Comparison of ENCODE assay signal across 8 mouse cellular contexts in the genomic region with DNA sequence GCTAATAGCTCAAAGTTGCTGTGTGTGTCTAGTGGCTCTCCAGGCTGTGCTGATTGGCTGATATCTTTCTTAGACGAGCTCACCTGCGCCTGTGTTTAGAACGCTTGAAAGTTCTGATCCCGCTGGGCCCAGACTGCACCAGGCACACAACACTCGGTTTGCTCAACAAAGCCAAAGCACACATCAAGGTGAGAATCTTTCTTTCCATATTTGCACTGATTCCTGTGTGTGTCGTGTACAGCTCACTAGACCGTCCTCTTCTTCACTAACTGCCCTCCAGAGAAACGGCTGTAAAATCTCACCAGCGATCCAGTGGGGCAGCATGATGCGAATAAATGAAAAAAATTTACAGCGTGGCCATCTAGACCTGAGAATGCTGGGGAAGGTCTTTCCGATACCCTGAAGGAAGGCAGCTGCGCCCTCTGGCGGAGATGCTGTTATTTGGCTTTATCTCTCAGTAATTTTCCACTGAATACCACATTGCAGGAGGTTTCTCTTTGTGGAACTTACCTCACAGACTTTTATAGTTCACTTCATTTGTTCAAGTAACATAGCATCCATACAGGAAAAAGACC. TPM values are rescaled to one million over a fixed set of nuclear protein-coding genes. Genes with fewer than 3 reads are reported as not detected.
A peak's percentile ranks its signal among the peaks of the same experiment; 100 is the strongest.
DNase-seq lines count a peak whose midpoint lies in the region; ATAC-seq lines count a peak whose summit lies in the region.

No protein-coding gene starts in this region.

- peak; percentile 57 for ATAC-seq in frontal cortex, adult (ENCODE audit: low TSS enrichment)
- peak; percentile 31 for ATAC-seq in lung, embryonic 16.5 days (ENCODE audit: low read depth)

- WGBS in hindbrain, embryonic 10.5 days = 45% methylated on average over 14 of the region's 14 CpGs
- whole genome bisulfite sequencing in lung, embryonic 16.5 days = 25% methylated on average over 14 of the region's 14 CpGs

- H3K27me3 ChIP-seq in hindbrain, embryonic 10.5 days (ENCODE audit: insufficient read depth, poor library complexity, severe bottlenecking) = no peaks in the 10 kb centered on the region
- no peaks in the 10 kb centered on the region for H3K27me3 ChIP-seq in lung, embryonic 16.5 days (ENCODE audit: control insufficient read depth, insufficient read depth, low read depth, low read length)

- H3K9me3 ChIP-seq in hindbrain, embryonic 10.5 days = no peaks in the 10 kb centered on the region
- no peaks in the 10 kb centered on the region for H3K9me3 ChIP-seq in lung, embryonic 16.5 days (ENCODE audit: control insufficient read depth, low read length)

- DNase-seq in R1 (ENCODE audit: low read depth, low spot score) = peak; percentile 90
- DNase-seq in cerebellum, adult 9-10 months = peak; percentile 93
- peak; percentile 77 for DNase-seq in hindbrain, embryonic 10.5 days (ENCODE audit: low spot score)
- peak; percentile 72 for DNase-seq in layer of hippocampus, adult 9-11 months
- peak; percentile 58 for DNase-seq in ovary, postnatal 10 days (ENCODE audit: low spot score)
- DNase-seq in thymus, postnatal 4 days = peak; percentile 92

- H3K36me3 ChIP-seq in hindbrain, embryonic 10.5 days = peaks cover 42% of the 10 kb centered on the region
- H3K36me3 ChIP-seq in lung, embryonic 16.5 days (ENCODE audit: control insufficient read depth, insufficient read depth, low read length) = peaks cover 7% of the 10 kb centered on the region

- no peak overlapping the region for H3K27ac ChIP-seq in hindbrain, embryonic 10.5 days
- H3K27ac ChIP-seq in lung, embryonic 16.5 days (ENCODE audit: low read length) = no peak overlapping the region

- no peak overlapping the region for H3K9ac ChIP-seq in lung, embryonic 16.5 days (ENCODE audit: low read length)

- no peak overlapping the region for H3K4me3 ChIP-seq in hindbrain, embryonic 10.5 days
- H3K4me3 ChIP-seq in lung, embryonic 16.5 days (ENCODE audit: low read length) = no peak overlapping the region

- peak overlapping the region; percentile 30; the same call in 1 of the 2 replicates for H3K4me2 ChIP-seq in lung, embryonic 16.5 days (ENCODE audit: low read depth, low read length)

- H3K4me1 ChIP-seq in hindbrain, embryonic 10.5 days (replicated peaks) = peaks cover 13% of the 10 kb centered on the region; the same call in 1 of the 2 replicates
- peaks cover 23% of the 10 kb centered on the region for H3K4me1 ChIP-seq in lung, embryonic 16.5 days (replicated peaks; ENCODE audit: control insufficient read depth, insufficient read depth, low read length)

RNA-seq across cellular contexts. Expression of a gene that starts 2.0 kb away (rescaled TPM):
- polyA plus RNA-seq in hindbrain, embryonic 10.5 days (2016; fragmentation: Nextera tagmentation; extraction: Ambion mirVana) = not detected in 2 replicates
- 3.8 TPM in 1 of 2 replicates, not detected in the other for polyA plus RNA-seq in lung, embryonic 16.5 days (2015; fragmentation: Nextera tagmentation; extraction: Ambion mirVana)

RNA-seq across cellular contexts. Expression of a gene that starts 20.8 kb away (rescaled TPM):
- polyA plus RNA-seq in hindbrain, embryonic 10.5 days (2016; fragmentation: Nextera tagmentation; extraction: Ambion mirVana) = 36.4 and 43.6 TPM in 2 replicates
- 35.5 and 42.3 TPM in 2 replicates for polyA plus RNA-seq in lung, embryonic 16.5 days (2015; fragmentation: Nextera tagmentation; extraction: Ambion mirVana)

RNA-seq across cellular contexts. Expression of a gene that starts 59.2 kb away (rescaled TPM):
- 33.3 and 47.9 TPM in 2 replicates for polyA plus RNA-seq in hindbrain, embryonic 10.5 days (2016; fragmentation: Nextera tagmentation; extraction: Ambion mirVana)
- 20.2 and 22.6 TPM in 2 replicates for polyA plus RNA-seq in lung, embryonic 16.5 days (2015; fragmentation: Nextera tagmentation; extraction: Ambion mirVana)
